Mouse (Mus musculus) heart, embryonic 14.5 days (tissue): ENCODE measurements at regions not wholly inside any gene's neighbourhood (a gene's known extent, or its start where the extent isn't known, plus 50 kb on each side); places are given as distances from the start of the nearest gene placed in this dataset.

Experiments used
- ATAC-seq: fragments of 200-750 bp; cut with Nextera tagmentation; 2 replicates; pipeline ENCODE4 v1.8.0; 2017; ENCODE audit warnings: low read depth, moderate TSS enrichment; ENCODE audit not compliant: insufficient number of reproducible peaks, insufficient read depth, low FRiP score
- H3K27ac ChIP-seq, 2 experiments: fragments of 200-500 bp in 1 of 2; fragments of 300-500 bp in 1 of 2; sonication (generic) in 1 of 2; replicated peaks in 1 of 2; 2 replicates each; pipeline ENCODE4 v1.5.1; 2012 to 2014; ENCODE audit warnings: low read depth in 2 of 2, low read length in 2 of 2, control low read depth in 1 of 2, mild to moderate bottlenecking in 1 of 2, mixed read lengths in 1 of 2; ENCODE audit not compliant: control insufficient read depth in 1 of 2, insufficient read depth in 1 of 2
- H3K27me3 ChIP-seq: fragments of 300-500 bp; sonication (generic); 2 replicates; pipeline ENCODE4 v1.6.1; 2014; ENCODE audit warnings: mild to moderate bottlenecking, low read length, control low read depth; ENCODE audit not compliant: control insufficient read depth, insufficient read depth
- H3K36me3 ChIP-seq: fragments of 300-500 bp; sonication (generic); 2 replicates; pipeline ENCODE4 v1.6.1; 2014; ENCODE audit warnings: mild to moderate bottlenecking, control low read depth, low read length, mixed read lengths; ENCODE audit not compliant: control insufficient read depth, insufficient read depth
- H3K4me1 ChIP-seq, 2 experiments: fragments of 200-500 bp in 1 of 2; fragments of 300-500 bp in 1 of 2; sonication (generic) in 1 of 2; 2 replicates each; pipeline ENCODE4 v1.6.1; 2012 to 2014; ENCODE audit warnings: low read length in 2 of 2, control low read depth in 1 of 2, mixed read lengths in 1 of 2; ENCODE audit not compliant: control insufficient read depth in 2 of 2, insufficient read depth in 2 of 2
- H3K4me2 ChIP-seq: fragments of 300-500 bp; sonication (generic); 2 replicates; pipeline ENCODE4 v1.6.1; 2014; ENCODE audit warnings: mild to moderate bottlenecking, low read length
- H3K4me3 ChIP-seq, 2 experiments: fragments of 200-500 bp in 1 of 2; fragments of 300-500 bp in 1 of 2; sonication (generic) in 1 of 2; 2 replicates each; pipeline ENCODE4 v1.5.1; 2012 to 2014; ENCODE audit warnings: low read length in 2 of 2, mild to moderate bottlenecking in 2 of 2, control low read depth in 1 of 2, low read depth in 1 of 2, moderate library complexity in 1 of 2; ENCODE audit not compliant: control insufficient read depth in 1 of 2, insufficient read depth in 1 of 2
- H3K9ac ChIP-seq: fragments of 300-500 bp; sonication (generic); 2 replicates; pipeline ENCODE4 v1.6.1; 2014; ENCODE audit warnings: mild to moderate bottlenecking, low read length
- H3K9me3 ChIP-seq: fragments of 300-500 bp; sonication (generic); 2 replicates; pipeline ENCODE4 v1.6.1; 2016; ENCODE audit warnings: low read length, control low read depth; ENCODE audit not compliant: control insufficient read depth
- WGBS: fragments of 180-500 bp; shearing (Covaris S2); extraction: QIAGEN DNeasy Blood & Tissue Kit; methylation state at CpG from one replicate; pipeline ENCODE4 v1.1.7; 2014; 5-methylcytosine and 5-hydroxymethylcytosine counted together

- 74% methylated on average over 6 of the region's 6 CpGs for WGBS
- Histone ChIP-seq H3K4me1 (peaks cover 0 to 2% of the 10 kb centered on the region in 2 experiments; a peak in 1 of 4 replicates), H3K27ac (no peak overlapping the region), H3K4me2 (no peak overlapping the region), H3K36me3 (no peaks in the 10 kb centered on the region), H3K9me3 (peaks cover 8% of the 10 kb centered on the region; the same call in 1 of the 2 replicates), H3K9ac (no peak overlapping the region), H3K27me3 (no peaks in the 10 kb centered on the region), H3K4me3 (no peak overlapping the region)
- ATAC-seq, result no peak
These were observed 121.1 kb upstream of the A530016L24Rik start for GRCm38 (mm10) chr12:112368112-112368511.

DNA sequence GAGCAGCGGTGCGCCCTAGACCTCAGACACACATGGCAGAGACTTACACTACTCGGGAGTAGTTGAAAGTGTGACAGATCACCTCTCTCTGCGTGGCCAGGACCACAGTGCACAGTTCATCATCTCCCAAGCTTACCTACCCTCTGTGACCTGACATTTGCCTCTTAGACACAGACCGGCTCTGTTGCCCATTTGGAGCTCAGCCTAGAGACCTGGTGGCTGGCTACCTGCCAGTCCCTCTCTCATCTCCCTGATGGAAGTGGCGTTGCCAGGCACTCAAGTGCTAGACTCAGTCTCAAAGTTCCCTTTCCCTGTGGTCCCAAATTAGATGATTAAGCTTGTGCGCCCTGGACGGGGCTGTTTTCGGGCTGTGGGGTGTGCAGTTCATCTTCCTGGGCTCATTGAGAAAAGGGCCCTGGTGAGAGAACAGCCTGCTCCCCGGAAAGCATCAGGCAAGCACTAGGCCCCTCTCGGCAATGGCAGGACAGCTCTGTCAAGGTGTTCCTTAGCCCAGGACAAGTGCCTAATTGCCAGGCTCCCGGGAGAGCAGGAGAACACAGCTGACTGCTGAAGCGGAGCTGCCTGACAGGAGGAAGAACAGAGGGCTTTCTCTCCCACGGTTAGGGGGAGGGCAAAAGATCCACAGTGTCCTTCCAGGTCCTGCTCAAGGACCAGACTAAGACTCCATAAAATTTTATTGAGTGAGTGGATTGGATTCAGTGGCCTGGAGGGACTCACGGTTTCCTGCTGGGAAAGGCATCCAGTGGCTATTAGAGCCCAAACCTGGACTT is 119.5 kb upstream of the A530016L24Rik start:
- Histone ChIP-seq H3K9ac (no peak overlapping the region), H3K4me3 (no peak overlapping the region), H3K36me3 (no peaks in the 10 kb centered on the region), H3K4me1 (peaks cover 0 to 2% of the 10 kb centered on the region in 2 experiments; a peak in 1 of 4 replicates), H3K4me2 (no peak overlapping the region), H3K27me3 (no peaks in the 10 kb centered on the region), H3K9me3 (peaks cover 7% of the 10 kb centered on the region; the same call in 1 of the 2 replicates), H3K27ac (no peak overlapping the region)
- WGBS, result 58% methylated on average over 15 of the region's 15 CpGs
- ATAC-seq, result no peak

GRCm38 (mm10) chr12:112372234-112373050 is 116.8 kb upstream of the A530016L24Rik start:
- no peak overlapping the region for H3K27ac ChIP-seq
- H3K4me2 ChIP-seq, result no peak overlapping the region
- WGBS, result 74% methylated on average over 14 of the region's 14 CpGs
- H3K4me1 ChIP-seq, result peaks cover 0 to 2% of the 10 kb centered on the region in 2 experiments; a peak in 1 of 4 replicates
- no peak overlapping the region for H3K9ac ChIP-seq
- no peaks in the 10 kb centered on the region for H3K27me3 ChIP-seq
- H3K9me3 ChIP-seq, result no peaks in the 10 kb centered on the region
- H3K36me3 ChIP-seq, result no peaks in the 10 kb centered on the region
- no peak for ATAC-seq
- no peak overlapping the region for H3K4me3 ChIP-seq

DNA sequence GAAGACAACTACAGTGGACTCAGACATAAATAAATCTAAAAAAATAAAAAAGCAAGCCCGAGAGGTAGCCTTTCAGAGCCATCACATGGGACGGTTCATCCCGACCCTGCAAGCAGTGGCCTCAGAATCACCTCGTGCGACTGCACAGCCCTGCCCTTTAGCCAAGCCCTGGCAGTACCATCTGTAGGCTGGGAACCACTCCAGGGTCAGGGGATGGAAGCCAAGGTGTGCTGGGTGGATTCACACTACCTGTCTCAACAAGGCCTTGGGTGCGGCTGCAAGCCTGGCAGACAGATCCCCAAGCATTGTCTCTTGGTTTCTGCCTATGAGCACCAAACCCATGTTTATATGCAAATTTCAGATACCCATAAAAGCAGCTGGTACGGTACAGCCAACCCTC is 115.3 kb upstream of the A530016L24Rik start:
- WGBS, result 78% methylated on average over 7 of the region's 7 CpGs
- H3K27me3 ChIP-seq, result no peaks in the 10 kb centered on the region
- no peaks in the 10 kb centered on the region for H3K36me3 ChIP-seq

DNA sequence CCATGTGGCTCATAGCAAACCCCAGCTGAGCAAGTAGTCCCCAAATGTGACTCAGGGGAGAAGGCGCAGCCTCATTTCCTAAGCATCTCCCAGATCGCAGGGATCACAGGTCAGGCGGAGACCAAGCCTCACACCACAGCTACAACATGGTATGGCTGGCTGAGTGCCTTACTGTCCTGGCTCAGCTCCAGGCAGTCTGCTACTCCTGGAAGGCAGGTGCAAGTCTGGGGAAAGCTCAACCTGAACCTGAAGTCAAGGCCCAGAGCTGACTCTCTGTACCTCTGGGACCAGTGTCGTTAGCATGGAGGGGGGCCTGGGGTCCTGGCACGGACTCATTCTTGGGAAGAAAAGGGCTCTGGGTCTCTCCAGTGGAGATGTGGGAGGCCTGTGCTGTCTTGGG is 113.0 kb upstream of the A530016L24Rik start:
- Histone ChIP-seq H3K9ac (no peak overlapping the region), H3K27me3 (no peaks in the 10 kb centered on the region), H3K4me3 (no peak overlapping the region), H3K27ac (no peak overlapping the region), H3K36me3 (no peaks in the 10 kb centered on the region), H3K4me1 (peaks cover 0 to 2% of the 10 kb centered on the region in 2 experiments; a peak in 1 of 4 replicates), H3K4me2 (no peak overlapping the region), H3K9me3 (no peaks in the 10 kb centered on the region)
- WGBS, result 65% methylated on average over 5 of the region's 5 CpGs
- ATAC-seq, result no peak

More for the DNA sequence above, 115.3 kb upstream of the A530016L24Rik start:
- ATAC-seq, result no peak
- Histone ChIP-seq H3K4me2 (no peak overlapping the region), H3K27ac (no peak overlapping the region), H3K9me3 (no peaks in the 10 kb centered on the region), H3K9ac (no peak overlapping the region), H3K4me1 (peaks cover 0 to 2% of the 10 kb centered on the region in 2 experiments; a peak in 1 of 4 replicates), H3K4me3 (no peak overlapping the region)

DNA sequence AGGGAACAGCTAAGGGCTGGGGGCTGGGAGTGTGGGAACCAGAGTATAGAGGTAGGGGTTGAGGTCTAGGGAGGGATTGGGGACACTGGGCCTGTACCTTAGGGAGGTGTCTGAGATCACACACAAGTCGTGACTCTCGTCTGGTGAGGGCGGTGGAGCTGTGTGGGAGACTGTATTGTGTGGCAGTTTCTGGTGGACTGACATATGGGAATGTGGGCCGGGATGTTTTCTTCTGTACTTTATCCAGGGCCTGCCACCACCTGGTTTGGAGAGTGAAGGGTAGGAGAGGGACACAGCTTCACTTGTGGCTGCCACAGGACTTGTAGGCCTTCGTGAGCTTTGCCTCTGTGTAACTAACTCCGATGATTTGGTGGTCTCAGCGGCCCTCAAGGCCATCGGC is 112.5 kb upstream of the A530016L24Rik start:
- no peak overlapping the region for H3K27ac ChIP-seq
- no peak overlapping the region for H3K4me2 ChIP-seq
- 79% methylated on average over 8 of the region's 8 CpGs for WGBS
- no peak for ATAC-seq
- no peaks in the 10 kb centered on the region for H3K9me3 ChIP-seq
- H3K4me3 ChIP-seq, result no peak overlapping the region
- H3K9ac ChIP-seq, result no peak overlapping the region
- no peaks in the 10 kb centered on the region for H3K36me3 ChIP-seq
- H3K27me3 ChIP-seq, result no peaks in the 10 kb centered on the region
- H3K4me1 ChIP-seq, result peaks cover 0 to 2% of the 10 kb centered on the region in 2 experiments; a peak in 1 of 4 replicates

GRCm38 (mm10) chr12:112378482-112379243 is 110.6 kb upstream of the A530016L24Rik start:
- no peaks in the 10 kb centered on the region for H3K27me3 ChIP-seq
- ATAC-seq, result no peak
- H3K9me3 ChIP-seq, result no peaks in the 10 kb centered on the region
- no peak overlapping the region for H3K4me3 ChIP-seq
- no peaks in the 10 kb centered on the region for H3K4me1 ChIP-seq
- 80% methylated on average over 13 of the region's 13 CpGs for WGBS
- H3K27ac ChIP-seq, result no peak overlapping the region
- no peaks in the 10 kb centered on the region for H3K36me3 ChIP-seq
- H3K4me2 ChIP-seq, result no peak overlapping the region
- H3K9ac ChIP-seq, result no peak overlapping the region
